Mouse (Mus musculus) midbrain, postnatal 0 days (tissue): ENCODE results near the gene Afg3l1. TPM values are rescaled to one million over a fixed set of nuclear protein-coding genes. Genes with fewer than 3 reads are reported as not detected.

Experiments
- ATAC-seq: fragments of 200-750 bp; cut with Nextera tagmentation; 2 replicates; pipeline ENCODE4 v1.8.0; 2017; ENCODE audit warnings: moderate number of reproducible peaks, mild to moderate bottlenecking, moderate TSS enrichment, moderate library complexity; ENCODE audit not compliant: low FRiP score
- DNase-seq: peaks from one replicate; pipeline ENCODE4 v3.0.0-alpha.2; 2015; ENCODE audit warnings: low spot score
- H3K27ac ChIP-seq: fragments of 300-500 bp; sonication (generic); 2 replicates; pipeline ENCODE4 v1.5.1; 2014; ENCODE audit warnings: low read depth, mild to moderate bottlenecking, low read length, mixed read lengths
- H3K27me3 ChIP-seq: fragments of 300-500 bp; sonication (generic); 2 replicates; pipeline ENCODE4 v1.6.1; 2014; ENCODE audit warnings: low read length, control low read depth, mixed read lengths; ENCODE audit not compliant: insufficient read depth
- H3K36me3 ChIP-seq: fragments of 300-500 bp; sonication (generic); 2 replicates; pipeline ENCODE4 v1.6.1; 2014; ENCODE audit warnings: low read length, control low read depth, mixed read lengths; ENCODE audit not compliant: insufficient read depth
- H3K4me1 ChIP-seq: fragments of 300-500 bp; sonication (generic); 2 replicates; pipeline ENCODE4 v1.6.1; 2014; ENCODE audit warnings: mild to moderate bottlenecking, control low read depth, antibody characterized with exemption, low read length, mixed read lengths; ENCODE audit not compliant: insufficient read depth
- H3K4me2 ChIP-seq: fragments of 300-500 bp; sonication (generic); 2 replicates; pipeline ENCODE4 v1.6.1; 2014; ENCODE audit warnings: low read depth, mild to moderate bottlenecking, low read length, mixed read lengths; ENCODE audit not compliant: poor library complexity, severe bottlenecking
- H3K4me3 ChIP-seq: fragments of 300-500 bp; sonication (generic); 2 replicates; pipeline ENCODE4 v1.5.1; 2014; ENCODE audit warnings: low read depth, mild to moderate bottlenecking, low read length, moderate library complexity
- H3K9ac ChIP-seq: fragments of 300-500 bp; sonication (generic); replicated peaks from 2 replicates; pipeline ENCODE4 v1.6.1; 2014; ENCODE audit warnings: mild to moderate bottlenecking, low read length, moderate library complexity, mixed read lengths; ENCODE audit not compliant: poor library complexity, severe bottlenecking
- H3K9me3 ChIP-seq: fragments of 300-500 bp; sonication (generic); 2 replicates; pipeline ENCODE4 v1.6.1; 2016; ENCODE audit warnings: low read length, control low read depth
- CTCF ChIP-seq: IDR thresholded peaks from 2 replicates; pipeline ENCODE4 v1.5.1; 2016; ENCODE audit warnings: antibody characterized with exemption, mild to moderate bottlenecking
- WGBS: fragments of 180-500 bp; shearing (Covaris S2); extraction: QIAGEN DNeasy Blood & Tissue Kit; methylation state at CpG from one replicate; pipeline ENCODE4 v1.1.7; 2014; 5-methylcytosine and 5-hydroxymethylcytosine counted together
- polyA plus RNA-seq: library from polyadenylated mRNA; unstranded; fragments of >200 nt; fragmentation: Nextera tagmentation; extraction: Ambion mirVana; gene quantifications from 2 replicates; pipeline ENCODE4 v1.2.1, GENCODE M21; 2015
- total RNA-seq: library from RNA; depleted of rRNA; stranded (reverse); fragments of >200 nt; gene quantifications from 2 replicates; pipeline ENCODE4 v1.2.3, GENCODE M21; 2014

Gene Afg3l1
- total and polyA plus RNA-seq, 2 experiments from 2014 or later: 15.0 to 43.5 TPM

DNA sequence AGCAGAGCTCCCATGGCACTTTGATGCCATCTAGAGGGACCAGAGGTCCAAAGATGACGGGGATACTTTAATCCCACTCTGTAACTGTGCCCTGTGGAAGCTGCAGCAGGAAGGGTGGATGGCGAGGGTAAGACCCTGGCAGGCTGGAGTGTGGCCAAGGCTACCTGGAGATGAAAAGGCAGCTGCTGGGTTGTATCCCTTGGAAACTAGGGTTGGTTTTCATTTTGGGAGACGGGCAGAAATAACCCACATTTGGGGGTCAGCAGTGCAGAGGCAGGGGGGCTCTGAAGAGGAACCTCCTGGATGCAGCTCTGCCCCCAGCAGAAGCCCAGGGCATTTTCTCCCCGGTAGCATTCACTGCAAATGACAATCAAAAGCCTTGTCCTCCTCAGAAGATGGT is 27.6 kb downstream of the Afg3l1 start:
- no peak overlapping the region for H3K4me3 ChIP-seq
- H3K27me3 ChIP-seq: no peaks in the 10 kb centered on the region
- H3K9ac ChIP-seq: no peak overlapping the region
- peaks cover 78% of the 10 kb centered on the region for H3K36me3 ChIP-seq
- H3K27ac ChIP-seq: peak overlapping the region; percentile 0; the same call in 1 of the 2 replicates
- ATAC-seq (no peak), DNase-seq (no peak)
- H3K4me1 ChIP-seq: no peaks in the 10 kb centered on the region
- no peak for TF ChIP-seq CTCF
- no peaks in the 10 kb centered on the region for H3K9me3 ChIP-seq
- no peak overlapping the region for H3K4me2 ChIP-seq
- WGBS: 63% methylated on average over 4 of the region's 4 CpGs

DNA sequence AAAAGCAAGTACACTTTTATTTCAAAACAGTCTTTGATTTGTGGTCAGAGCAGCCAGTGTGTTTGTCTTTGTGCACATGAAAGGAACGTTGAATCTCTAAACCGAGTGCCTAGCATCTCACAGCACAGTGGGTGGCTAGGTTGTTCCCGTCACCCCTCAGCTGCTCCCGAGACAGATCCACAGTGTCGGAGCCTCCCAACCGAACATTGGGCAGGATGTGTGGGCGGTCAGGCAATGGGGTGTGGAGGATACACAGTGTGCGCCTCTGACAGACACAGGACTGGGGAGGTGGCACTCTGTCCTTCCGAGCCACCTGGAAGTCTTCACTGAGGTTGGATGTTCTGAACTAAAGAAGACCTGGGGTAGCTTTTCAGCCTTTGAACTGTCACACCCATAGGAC is 28.0 kb downstream of the Afg3l1 start:
- ATAC-seq: no peak
- Histone ChIP-seq H3K27ac (no peak overlapping the region), H3K27me3 (no peaks in the 10 kb centered on the region), H3K9me3 (no peaks in the 10 kb centered on the region), H3K9ac (no peak overlapping the region), H3K4me1 (no peaks in the 10 kb centered on the region), H3K4me3 (no peak overlapping the region), H3K4me2 (no peak overlapping the region), H3K36me3 (peaks cover 76% of the 10 kb centered on the region)
- 82% methylated on average over 9 of the region's 9 CpGs for WGBS
- DNase-seq: no peak
- no peak for TF ChIP-seq CTCF

DNA sequence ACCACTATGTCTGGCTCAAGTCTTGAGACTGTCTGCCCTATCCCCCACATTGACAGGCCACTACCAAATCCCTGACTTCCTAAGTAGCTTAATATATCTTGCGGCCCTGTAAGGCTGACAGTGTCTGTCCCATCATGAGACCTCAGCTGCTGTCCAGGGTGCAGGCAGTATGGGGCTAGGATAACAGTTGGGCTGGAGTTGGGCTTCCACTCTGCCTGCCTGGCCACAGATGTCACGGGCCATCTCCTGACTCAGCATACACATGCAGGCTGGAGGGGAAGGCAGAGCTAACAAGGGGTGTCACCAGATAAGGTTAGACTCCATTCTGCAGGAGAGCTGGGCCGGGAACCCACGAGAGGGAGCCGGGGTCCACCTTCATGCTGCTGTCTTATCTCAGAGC is 29.4 kb downstream of the Afg3l1 start:
- WGBS: 94% methylated on average over 5 of the region's 5 CpGs
- DNase-seq (no peak), ATAC-seq (no peak)
- no peak overlapping the region for H3K9ac ChIP-seq
- H3K4me1 ChIP-seq: no peaks in the 10 kb centered on the region
- no peak overlapping the region for H3K4me2 ChIP-seq
- no peak overlapping the region for H3K27ac ChIP-seq
- H3K27me3 ChIP-seq: no peaks in the 10 kb centered on the region
- peaks cover 62% of the 10 kb centered on the region for H3K36me3 ChIP-seq
- no peak overlapping the region for H3K4me3 ChIP-seq
- no peak for TF ChIP-seq CTCF
- H3K9me3 ChIP-seq: no peaks in the 10 kb centered on the region

DNA sequence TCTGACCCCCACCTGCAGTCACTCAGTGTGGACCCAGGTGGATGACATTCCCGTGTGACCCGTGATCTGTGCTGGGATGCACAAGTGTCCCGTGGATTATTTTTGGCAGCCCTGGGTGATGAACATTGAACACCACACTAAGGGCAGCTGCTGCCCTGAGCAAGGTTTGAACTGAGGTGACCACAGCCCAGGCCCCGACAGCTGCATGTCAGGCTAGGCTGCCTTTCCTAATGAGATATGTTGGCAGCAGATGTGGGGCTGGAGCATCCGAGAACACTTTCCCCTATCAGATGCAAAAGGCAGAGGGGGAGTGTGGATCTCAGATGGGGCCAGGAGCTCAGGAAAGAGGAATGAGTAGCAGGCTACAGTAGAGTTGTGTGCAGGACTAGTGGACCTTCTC is 33.1 kb downstream of the Afg3l1 start:
- peaks cover 5% of the 10 kb centered on the region; the same call in 1 of the 2 replicates for H3K4me1 ChIP-seq
- H3K36me3 ChIP-seq: peaks cover 38% of the 10 kb centered on the region
- WGBS: 81% methylated on average over 5 of the region's 5 CpGs
- no peak overlapping the region for H3K27ac ChIP-seq
- no peaks in the 10 kb centered on the region for H3K9me3 ChIP-seq
- no peak overlapping the region for H3K4me2 ChIP-seq
- no peaks in the 10 kb centered on the region for H3K27me3 ChIP-seq
- DNase-seq: no peak
- ATAC-seq: no peak
- TF ChIP-seq CTCF: no peak
- H3K4me3 ChIP-seq: no peak overlapping the region
- no peak overlapping the region for H3K9ac ChIP-seq

DNA sequence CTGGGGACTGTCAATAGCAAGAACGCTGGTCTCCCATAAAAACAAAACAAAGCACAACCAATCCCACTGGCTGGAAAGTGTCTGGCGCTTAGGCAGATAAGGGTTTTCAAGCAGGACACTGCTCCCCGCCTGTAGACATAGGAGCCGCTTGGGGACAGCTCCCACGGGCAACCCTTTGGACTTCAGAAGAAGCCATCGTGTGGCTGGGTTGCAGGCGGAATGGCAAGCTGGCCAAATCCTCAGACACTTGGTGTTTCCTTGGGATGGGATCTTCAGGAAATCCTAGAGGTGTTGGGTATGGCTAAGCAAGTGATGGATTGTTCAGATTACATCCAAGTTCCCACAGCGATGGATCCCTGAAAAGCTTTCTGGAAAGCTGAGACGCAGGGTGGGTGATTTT is 36.4 kb downstream of the Afg3l1 start:
- peak overlapping the region; percentile 76 for H3K4me2 ChIP-seq
- peak overlapping the region; percentile 91 for H3K9ac ChIP-seq
- no peak for DNase-seq
- no peaks in the 10 kb centered on the region for H3K9me3 ChIP-seq
- no peak for TF ChIP-seq CTCF
- no peak for ATAC-seq
- under 1% methylated on average over 9 of the region's 9 CpGs for WGBS
- H3K4me1 ChIP-seq: peaks cover 5% of the 10 kb centered on the region; the same call in 1 of the 2 replicates
- peak overlapping the region; percentile 90 for H3K4me3 ChIP-seq
- H3K27ac ChIP-seq: peak overlapping the region; percentile 93
- no peaks in the 10 kb centered on the region for H3K27me3 ChIP-seq
- H3K36me3 ChIP-seq: peaks cover 13% of the 10 kb centered on the region

DNA sequence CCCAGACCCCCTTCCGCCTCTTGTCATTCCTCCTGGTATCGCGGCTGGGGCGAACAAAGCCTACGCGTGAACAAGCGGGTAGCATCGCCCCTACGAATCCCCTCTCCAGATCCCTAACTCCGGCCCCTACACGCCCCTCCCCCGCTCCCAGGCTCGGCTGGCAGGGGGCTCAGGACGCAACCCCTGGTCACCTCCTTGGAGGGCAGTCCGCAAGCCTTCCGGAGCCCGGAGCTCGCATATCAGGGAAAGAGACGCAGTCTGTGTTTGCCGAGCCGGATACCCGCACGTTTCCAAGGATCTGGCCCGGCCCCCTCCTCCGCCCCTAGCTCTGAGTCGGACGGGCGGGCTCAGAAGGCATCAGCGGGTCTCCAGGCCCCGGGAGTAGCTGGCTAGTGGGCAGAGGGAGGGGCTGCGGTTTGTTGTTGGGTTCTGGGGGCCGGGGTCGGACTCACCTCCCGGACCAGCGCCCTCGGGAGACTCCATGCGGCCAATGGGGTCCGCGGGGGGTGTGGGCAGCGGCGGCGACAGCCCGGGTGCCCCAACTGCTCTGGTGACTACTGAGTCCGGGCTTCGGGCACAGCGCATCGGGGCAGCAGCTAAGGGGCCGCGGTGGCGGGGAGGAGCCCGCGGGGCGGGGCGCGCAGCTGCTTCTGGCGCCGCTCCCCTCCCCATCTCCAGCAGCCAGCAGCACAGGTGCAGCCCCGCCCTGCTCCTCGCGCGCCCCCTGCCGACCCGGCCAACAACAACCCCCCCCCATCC is 37.3 kb downstream of the Afg3l1 start, which contains the start of gene Dbndd1:
Gene Dbndd1 (minus strand): TSS at position 683 of the 759 bp plus-strand sequence.
- WGBS: 0% methylated on average over 35 of the region's 63 CpGs
- H3K4me1 ChIP-seq: peaks cover 11% of the 10 kb centered on the region
- no peaks in the 10 kb centered on the region for H3K9me3 ChIP-seq
- H3K4me2 ChIP-seq: peak within 1 kb of the TSS; percentile 76
- no peaks in the 10 kb centered on the region for H3K27me3 ChIP-seq
- peak within 1 kb of the TSS; percentile 93 for H3K27ac ChIP-seq
- peaks cover 5% of the 10 kb centered on the region for H3K36me3 ChIP-seq
- H3K9ac ChIP-seq: peak within 1 kb of the TSS; percentile 91
- TF ChIP-seq CTCF: no peak; the same call in 1 of the 2 replicates
- ATAC-seq (peak; percentile 50), DNase-seq (peak; percentile 69)
- peak within 1 kb of the TSS; percentile 90 for H3K4me3 ChIP-seq
